Mouse (Mus musculus): ENCODE results near the gene Wnk2. TPM values are rescaled to one million over a fixed set of nuclear protein-coding genes. Genes with fewer than 3 reads are reported as not detected.

Gene Wnk2
- polyA plus RNA-seq, 1 experiment from 2014 or later: 2.6 TPM

DNA sequence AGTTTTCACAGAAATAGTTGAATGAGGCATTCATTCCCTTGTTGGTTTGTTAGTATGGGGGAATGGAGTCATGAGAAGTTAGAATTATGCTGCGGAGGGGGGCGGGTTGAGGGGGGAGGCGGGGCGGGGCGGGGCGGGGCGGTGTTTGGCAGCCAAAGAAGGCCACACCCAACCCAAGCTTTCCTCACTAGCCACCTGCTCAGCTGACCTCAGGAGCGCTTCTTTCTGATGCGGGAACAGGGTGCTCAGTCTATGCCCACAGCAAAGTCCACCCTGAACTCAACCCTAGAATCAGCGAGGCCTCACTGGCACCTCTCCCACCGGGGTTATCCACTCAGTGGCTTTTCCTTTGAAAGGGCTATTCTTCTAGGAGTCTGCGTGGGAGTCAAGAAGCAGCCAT is 123.1 kb downstream of the Wnk2 start:
- H3K9me3 ChIP-seq (ENCODE audit: control insufficient read depth, low read length): no peaks in the 10 kb centered on the region
- no peaks in the 10 kb centered on the region for H3K36me3 ChIP-seq (ENCODE audit: control insufficient read depth, insufficient read depth, low read length)
- H3K9ac ChIP-seq (ENCODE audit: low read length): no peak overlapping the region
- H3K4me1 ChIP-seq (ENCODE audit: control insufficient read depth in 2 of 2, insufficient read depth in 2 of 2, low read length in 2 of 2): peaks cover 11 to 15% of the 10 kb centered on the region in 2 experiments; a peak in 2 of 4 replicates
- ATAC-seq (ENCODE audit: insufficient number of reproducible peaks, insufficient read depth, low FRiP score, low read depth): no peak
- no peak overlapping the region for H3K27ac ChIP-seq (replicated peaks in 1 of 2; ENCODE audit: control insufficient read depth in 1 of 2, insufficient read depth in 1 of 2, low read depth in 2 of 2, low read length in 2 of 2)
- H3K4me3 ChIP-seq (ENCODE audit: control insufficient read depth in 1 of 2, insufficient read depth in 1 of 2, low read depth in 1 of 2, low read length in 2 of 2): no peak overlapping the region
- 16% methylated on average over 12 of the region's 12 CpGs for WGBS
- H3K4me2 ChIP-seq (ENCODE audit: low read length): peak overlapping the region; percentile 16
- H3K27me3 ChIP-seq (ENCODE audit: control insufficient read depth, insufficient read depth, low read length): no peaks in the 10 kb centered on the region

DNA sequence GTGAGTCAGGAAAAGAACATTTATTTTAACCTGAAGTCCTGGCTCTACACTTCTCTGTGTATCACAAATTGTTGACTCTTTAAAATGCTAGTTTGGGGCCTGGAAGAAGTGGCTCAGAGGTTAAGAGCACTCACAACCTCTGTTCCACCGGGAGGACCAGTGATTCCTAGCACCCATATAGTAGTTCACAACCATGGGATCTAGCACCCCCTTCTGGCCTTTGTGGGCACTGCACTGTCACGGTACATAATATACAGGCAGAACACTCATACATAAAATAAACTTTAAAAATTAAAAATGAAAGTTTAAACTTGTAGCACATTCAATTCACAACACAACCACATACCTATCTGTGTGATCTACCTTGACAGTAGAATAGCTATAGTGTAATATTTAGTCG is 126.1 kb downstream of the Wnk2 start:
- 65% methylated on average over 3 of the region's 3 CpGs for WGBS
- ATAC-seq (ENCODE audit: insufficient number of reproducible peaks, insufficient read depth, low FRiP score, low read depth): no peak
- no peaks in the 10 kb centered on the region for H3K27me3 ChIP-seq (ENCODE audit: control insufficient read depth, insufficient read depth, low read length)
- H3K27ac ChIP-seq (replicated peaks in 1 of 2; ENCODE audit: control insufficient read depth in 1 of 2, insufficient read depth in 1 of 2, low read depth in 2 of 2, low read length in 2 of 2): no peak overlapping the region
- no peak overlapping the region for H3K9ac ChIP-seq (ENCODE audit: low read length)
- H3K4me1 ChIP-seq (ENCODE audit: control insufficient read depth in 2 of 2, insufficient read depth in 2 of 2, low read length in 2 of 2): peaks cover 4 to 6% of the 10 kb centered on the region in 2 experiments; a peak in 2 of 4 replicates
- peaks cover 7% of the 10 kb centered on the region; the same call in 1 of the 2 replicates for H3K9me3 ChIP-seq (ENCODE audit: control insufficient read depth, low read length)
- H3K4me2 ChIP-seq (ENCODE audit: low read length): no peak overlapping the region
- no peak overlapping the region for H3K4me3 ChIP-seq (ENCODE audit: control insufficient read depth in 1 of 2, insufficient read depth in 1 of 2, low read depth in 1 of 2, low read length in 2 of 2)
- H3K36me3 ChIP-seq (ENCODE audit: control insufficient read depth, insufficient read depth, low read length): no peaks in the 10 kb centered on the region

DNA sequence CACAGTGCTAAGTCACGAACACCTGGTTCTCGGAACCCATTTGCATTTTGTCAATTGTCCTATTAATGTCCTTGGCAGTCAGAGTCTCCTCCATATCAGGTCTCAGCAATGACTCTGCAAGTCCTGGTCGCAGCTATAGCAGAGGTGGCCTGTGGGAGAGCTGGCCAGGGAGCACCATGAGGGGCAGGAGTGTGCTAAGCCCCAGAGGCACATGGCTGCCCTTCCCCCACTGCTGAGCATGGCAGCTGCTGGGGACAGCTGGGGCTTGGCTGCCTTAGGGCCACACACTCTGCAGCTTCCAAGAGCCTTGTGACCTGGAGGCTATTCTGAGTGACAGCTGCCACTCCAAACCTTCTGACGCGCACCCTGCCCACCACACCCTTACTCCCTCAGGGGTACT is 127.7 kb downstream of the Wnk2 start:
- ATAC-seq (ENCODE audit: insufficient number of reproducible peaks, insufficient read depth, low FRiP score, low read depth): 0 out of 2 replicates have a peak, but pooled peaks have one; percentile 13
- no peak overlapping the region for H3K9ac ChIP-seq (ENCODE audit: low read length)
- H3K27me3 ChIP-seq (ENCODE audit: control insufficient read depth, insufficient read depth, low read length): no peaks in the 10 kb centered on the region
- peaks cover 7% of the 10 kb centered on the region; the same call in 1 of the 2 replicates for H3K9me3 ChIP-seq (ENCODE audit: control insufficient read depth, low read length)
- H3K27ac ChIP-seq (replicated peaks in 1 of 2; ENCODE audit: control insufficient read depth in 1 of 2, insufficient read depth in 1 of 2, low read depth in 2 of 2, low read length in 2 of 2): no peak overlapping the region; a peak in 1 of 4 replicates
- no peak overlapping the region for H3K4me3 ChIP-seq (ENCODE audit: control insufficient read depth in 1 of 2, insufficient read depth in 1 of 2, low read depth in 1 of 2, low read length in 2 of 2)
- no peaks in the 10 kb centered on the region for H3K36me3 ChIP-seq (ENCODE audit: control insufficient read depth, insufficient read depth, low read length)
- H3K4me1 ChIP-seq (ENCODE audit: control insufficient read depth in 2 of 2, insufficient read depth in 2 of 2, low read length in 2 of 2): peaks cover 13 to 15% of the 10 kb centered on the region in 2 experiments; a peak in 3 of 4 replicates
- H3K4me2 ChIP-seq (ENCODE audit: low read length): no peak overlapping the region
- WGBS: 49% methylated on average over 5 of the region's 5 CpGs

DNA sequence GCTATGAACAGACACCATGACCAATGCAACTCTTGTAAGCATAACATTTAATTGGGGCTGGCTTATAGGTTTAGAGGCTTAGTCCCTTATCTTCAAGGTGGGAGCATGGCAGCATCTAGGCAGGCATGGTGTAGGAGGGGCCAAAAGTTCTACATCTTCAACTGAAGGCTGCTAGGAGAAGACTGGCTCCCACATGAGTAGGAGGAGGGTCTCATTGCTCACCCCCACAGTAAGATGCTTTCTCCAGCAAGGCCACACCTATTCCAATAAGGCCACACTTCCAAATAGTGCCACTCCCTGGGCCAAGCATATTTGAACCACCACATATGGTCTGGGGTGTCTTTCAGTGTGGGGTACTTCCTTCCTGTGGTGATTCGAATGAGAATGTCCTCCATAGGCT is 130.4 kb downstream of the Wnk2 start:
- peaks cover 10 to 17% of the 10 kb centered on the region in 2 experiments; a peak in 3 of 4 replicates for H3K4me1 ChIP-seq (ENCODE audit: control insufficient read depth in 2 of 2, insufficient read depth in 2 of 2, low read length in 2 of 2)
- H3K4me2 ChIP-seq (ENCODE audit: low read length): no peak overlapping the region
- H3K4me3 ChIP-seq (ENCODE audit: control insufficient read depth in 1 of 2, insufficient read depth in 1 of 2, low read depth in 1 of 2, low read length in 2 of 2): no peak overlapping the region
- 94% methylated on average over 1 of the region's 1 CpGs for WGBS
- H3K27me3 ChIP-seq (ENCODE audit: control insufficient read depth, insufficient read depth, low read length): no peaks in the 10 kb centered on the region
- H3K9ac ChIP-seq (ENCODE audit: low read length): no peak overlapping the region
- no peak overlapping the region for H3K27ac ChIP-seq (replicated peaks in 1 of 2; ENCODE audit: control insufficient read depth in 1 of 2, insufficient read depth in 1 of 2, low read depth in 2 of 2, low read length in 2 of 2)
- ATAC-seq (ENCODE audit: insufficient number of reproducible peaks, insufficient read depth, low FRiP score, low read depth): no peak
- peaks cover 7% of the 10 kb centered on the region; the same call in 1 of the 2 replicates for H3K9me3 ChIP-seq (ENCODE audit: control insufficient read depth, low read length)
- no peaks in the 10 kb centered on the region for H3K36me3 ChIP-seq (ENCODE audit: control insufficient read depth, insufficient read depth, low read length)

DNA sequence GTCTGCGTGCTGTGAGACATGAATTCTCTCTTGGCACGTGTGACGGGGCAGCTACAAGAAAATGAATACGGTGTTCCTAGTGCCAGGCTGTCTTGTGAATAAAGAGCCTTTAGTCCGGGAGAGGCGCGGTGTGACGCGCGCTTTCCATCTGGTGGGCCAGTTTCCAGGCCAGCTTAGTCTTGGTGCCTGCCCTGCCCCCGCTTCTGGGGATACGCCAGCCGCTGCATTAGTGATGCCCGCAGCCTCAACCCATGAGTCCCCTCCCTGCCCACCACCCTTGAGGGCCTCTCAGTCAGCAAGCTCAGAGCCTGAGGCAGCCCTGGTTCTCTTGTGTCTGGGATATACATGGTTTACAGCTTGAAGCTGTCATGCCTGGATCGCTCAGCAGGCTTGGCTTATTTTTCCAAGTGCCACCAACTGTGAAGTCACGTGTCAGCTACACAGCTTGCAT is 131.5 kb downstream of the Wnk2 start:
- no peaks in the 10 kb centered on the region for H3K27me3 ChIP-seq (ENCODE audit: control insufficient read depth, insufficient read depth, low read length)
- H3K9me3 ChIP-seq (ENCODE audit: control insufficient read depth, low read length): peaks cover 7% of the 10 kb centered on the region; the same call in 1 of the 2 replicates
- H3K4me1 ChIP-seq (ENCODE audit: control insufficient read depth in 2 of 2, insufficient read depth in 2 of 2, low read length in 2 of 2): peaks cover 10 to 17% of the 10 kb centered on the region in 2 experiments; a peak in 3 of 4 replicates
- H3K4me3 ChIP-seq (ENCODE audit: control insufficient read depth in 1 of 2, insufficient read depth in 1 of 2, low read depth in 1 of 2, low read length in 2 of 2): peak overlapping the region; percentile 28 to 29
- 3% methylated on average over 16 of the region's 16 CpGs for WGBS
- ATAC-seq (ENCODE audit: insufficient number of reproducible peaks, insufficient read depth, low FRiP score, low read depth): peak; percentile 76
- H3K36me3 ChIP-seq (ENCODE audit: control insufficient read depth, insufficient read depth, low read length): no peaks in the 10 kb centered on the region
- H3K4me2 ChIP-seq (ENCODE audit: low read length): peak overlapping the region; percentile 61
- H3K9ac ChIP-seq (ENCODE audit: low read length): peak overlapping the region; percentile 51
- H3K27ac ChIP-seq (replicated peaks in 1 of 2; ENCODE audit: control insufficient read depth in 1 of 2, insufficient read depth in 1 of 2, low read depth in 2 of 2, low read length in 2 of 2): peak overlapping the region; percentile 68 to 79

DNA sequence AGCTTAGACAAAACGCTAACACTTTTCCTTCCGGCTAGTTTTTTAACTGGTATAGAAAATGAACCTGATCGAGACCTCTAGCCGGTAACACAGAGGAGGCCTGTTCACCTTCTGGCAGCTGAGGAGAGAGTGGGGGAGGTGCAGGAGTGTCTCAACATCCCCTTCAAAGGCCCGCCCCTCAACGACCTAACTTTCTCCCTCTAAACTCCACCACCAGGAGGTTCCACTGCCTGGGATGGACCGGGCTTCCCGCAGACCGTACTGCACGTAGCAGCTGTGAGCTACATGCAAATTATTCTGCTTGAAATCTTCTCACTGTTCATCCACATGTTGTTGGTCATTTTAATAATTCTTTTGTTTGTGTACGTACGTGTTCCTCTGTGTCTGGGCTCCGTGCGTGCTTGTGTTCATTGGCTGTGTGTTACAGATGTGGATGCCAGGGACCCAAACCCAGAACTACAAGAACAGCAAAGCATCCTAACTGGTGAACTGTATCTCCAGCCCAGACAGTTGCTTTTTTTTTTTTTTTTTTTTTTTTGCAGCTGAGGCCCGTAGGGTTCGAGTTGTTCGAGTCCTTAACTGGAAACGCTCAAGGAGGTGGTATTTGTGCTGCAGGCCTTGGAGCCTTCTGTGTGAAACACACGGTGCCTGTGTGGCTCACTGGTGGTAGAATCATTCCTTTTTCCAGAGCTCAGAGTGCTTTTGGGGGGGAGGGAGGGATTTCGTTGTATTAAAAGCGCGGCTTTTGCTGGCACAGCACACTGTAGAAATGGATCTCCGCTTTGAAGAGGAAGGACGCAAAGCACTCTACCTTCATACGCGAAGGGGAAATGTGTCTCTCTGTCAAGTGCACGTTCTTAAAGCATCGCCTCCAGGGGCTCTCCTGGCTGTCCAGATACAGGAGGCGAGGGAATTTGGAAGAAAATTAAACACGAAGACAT is 132.2 kb downstream of the Wnk2 start:
- no peaks in the 10 kb centered on the region for H3K27me3 ChIP-seq (ENCODE audit: control insufficient read depth, insufficient read depth, low read length)
- no peaks in the 10 kb centered on the region for H3K36me3 ChIP-seq (ENCODE audit: control insufficient read depth, insufficient read depth, low read length)
- H3K4me2 ChIP-seq (ENCODE audit: low read length): peak overlapping the region; percentile 61
- 6% methylated on average over 30 of the region's 30 CpGs for WGBS
- ATAC-seq (ENCODE audit: insufficient number of reproducible peaks, insufficient read depth, low FRiP score, low read depth): peak; percentile 48; the same call in 1 of the 2 replicates
- peak overlapping the region; percentile 51 for H3K9ac ChIP-seq (ENCODE audit: low read length)
- H3K9me3 ChIP-seq (ENCODE audit: control insufficient read depth, low read length): peaks cover 7% of the 10 kb centered on the region; the same call in 1 of the 2 replicates
- H3K27ac ChIP-seq (replicated peaks in 1 of 2; ENCODE audit: control insufficient read depth in 1 of 2, insufficient read depth in 1 of 2, low read depth in 2 of 2, low read length in 2 of 2): peak overlapping the region; percentile 68 to 79
- peak overlapping the region; percentile 28 to 29 for H3K4me3 ChIP-seq (ENCODE audit: control insufficient read depth in 1 of 2, insufficient read depth in 1 of 2, low read depth in 1 of 2, low read length in 2 of 2)
- peaks cover 10 to 17% of the 10 kb centered on the region in 2 experiments; a peak in 3 of 4 replicates for H3K4me1 ChIP-seq (ENCODE audit: control insufficient read depth in 2 of 2, insufficient read depth in 2 of 2, low read length in 2 of 2)

DNA sequence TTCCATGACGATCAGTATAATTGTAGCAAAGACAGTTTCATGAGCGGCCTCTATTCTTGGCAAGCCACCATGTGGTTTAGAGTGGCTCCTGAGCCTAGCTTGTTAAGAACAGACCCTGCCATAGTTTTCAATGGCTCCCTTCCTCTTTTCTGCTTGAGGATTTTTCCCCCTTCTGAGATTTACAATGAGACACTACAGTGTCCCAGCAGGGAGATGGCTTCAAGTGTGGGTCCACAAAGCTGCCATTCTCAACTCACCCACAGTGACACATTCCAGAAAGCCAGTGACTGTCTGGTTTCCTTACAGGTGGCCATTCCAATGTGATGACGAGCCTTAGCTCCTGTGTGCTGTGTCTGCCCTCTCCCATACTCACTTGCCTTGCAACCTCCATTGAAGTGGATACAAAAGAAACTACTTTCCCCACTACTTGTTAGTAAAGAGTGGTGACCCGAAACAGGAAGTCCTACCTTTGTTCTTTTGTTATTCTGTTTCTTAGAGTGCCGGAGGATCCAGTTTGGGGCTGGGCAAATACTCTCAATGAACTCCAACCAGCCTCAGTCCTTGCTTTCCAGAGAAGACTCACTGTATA is 134.5 kb downstream of the Wnk2 start:
- Histone ChIP-seq H3K4me2 (ENCODE audit: low read length) (no peak overlapping the region), H3K27ac (replicated peaks in 1 of 2; ENCODE audit: control insufficient read depth in 1 of 2, insufficient read depth in 1 of 2, low read depth in 2 of 2, low read length in 2 of 2) (no peak overlapping the region), H3K4me3 (ENCODE audit: control insufficient read depth in 1 of 2, insufficient read depth in 1 of 2, low read depth in 1 of 2, low read length in 2 of 2) (no peak overlapping the region), H3K4me1 (ENCODE audit: control insufficient read depth in 2 of 2, insufficient read depth in 2 of 2, low read length in 2 of 2) (peaks cover 10 to 14% of the 10 kb centered on the region in 2 experiments; a peak in 3 of 4 replicates), H3K9ac (ENCODE audit: low read length) (no peak overlapping the region), H3K9me3 (ENCODE audit: control insufficient read depth, low read length) (peaks cover 7% of the 10 kb centered on the region; the same call in 1 of the 2 replicates), H3K27me3 (ENCODE audit: control insufficient read depth, insufficient read depth, low read length) (no peaks in the 10 kb centered on the region), H3K36me3 (ENCODE audit: control insufficient read depth, insufficient read depth, low read length) (no peaks in the 10 kb centered on the region)
- 60% methylated on average over 5 of the region's 5 CpGs for WGBS
- no peak for ATAC-seq (ENCODE audit: insufficient number of reproducible peaks, insufficient read depth, low FRiP score, low read depth)
